Mouse (Mus musculus): ENCODE measurements around the gene Tra2a. TPM values are rescaled to one million over a fixed set of nuclear protein-coding genes. Genes with fewer than 3 reads are reported as not detected.

The Tra2a gene
- polyA plus RNA-seq, 1 experiment from 2014 or later = 154 TPM

GRCm38 (mm10) chr6:49208297-49208930 lies 55.4 kb downstream of the Tra2a start:
- H3K4me2 ChIP-seq (ENCODE audit: low read length) = no peak overlapping the region
- H3K9me3 ChIP-seq (ENCODE audit: control insufficient read depth, low read length) = no peaks in the 10 kb centered on the region
- peaks cover 39% of the 10 kb centered on the region for H3K4me1 ChIP-seq (replicated peaks; ENCODE audit: control insufficient read depth, insufficient read depth, low read length)
- no peak overlapping the region for H3K4me3 ChIP-seq (replicated peaks; ENCODE audit: low read length)
- 0 out of 2 replicates have a peak, but pooled peaks cover 7% of the 10 kb centered on the region for H3K36me3 ChIP-seq (ENCODE audit: control insufficient read depth, insufficient read depth)
- no peaks in the 10 kb centered on the region for H3K27me3 ChIP-seq (replicated peaks; ENCODE audit: control insufficient read depth, insufficient read depth, low read length)
- ATAC-seq = no peak
- H3K27ac ChIP-seq (ENCODE audit: low read length) = no peak overlapping the region
- H3K9ac ChIP-seq (replicated peaks; ENCODE audit: low read depth, low read length) = no peak overlapping the region
- WGBS = 70% methylated on average over 8 of the region's 8 CpGs

- Histone ChIP-seq H3K4me1 (replicated peaks; ENCODE audit: control insufficient read depth, insufficient read depth, low read length) (peaks cover 21% of the 10 kb centered on the region), H3K4me3 (replicated peaks; ENCODE audit: low read length) (no peak overlapping the region), H3K36me3 (ENCODE audit: control insufficient read depth, insufficient read depth) (0 out of 2 replicates have a peak, but pooled peaks cover 7% of the 10 kb centered on the region), H3K27me3 (replicated peaks; ENCODE audit: control insufficient read depth, insufficient read depth, low read length) (no peaks in the 10 kb centered on the region), H3K4me2 (ENCODE audit: low read length) (no peak overlapping the region), H3K27ac (ENCODE audit: low read length) (no peak overlapping the region), H3K9ac (replicated peaks; ENCODE audit: low read depth, low read length) (no peak overlapping the region), H3K9me3 (ENCODE audit: control insufficient read depth, low read length) (no peaks in the 10 kb centered on the region)
- 54% methylated on average over 1 of the region's 1 CpGs for WGBS
- no peak for ATAC-seq
These were observed 57.4 kb downstream of the Tra2a start for GRCm38 (mm10) chr6:49206416-49206815.

GRCm38 (mm10) chr6:49195188-49195587 lies 68.6 kb downstream of the Tra2a start:
- Histone ChIP-seq H3K36me3 (ENCODE audit: control insufficient read depth, insufficient read depth) (0 out of 2 replicates have a peak, but pooled peaks cover 2% of the 10 kb centered on the region), H3K27me3 (replicated peaks; ENCODE audit: control insufficient read depth, insufficient read depth, low read length) (no peaks in the 10 kb centered on the region), H3K27ac (ENCODE audit: low read length) (no peak overlapping the region), H3K4me1 (replicated peaks; ENCODE audit: control insufficient read depth, insufficient read depth, low read length) (peaks cover 2% of the 10 kb centered on the region; the same call in 1 of the 2 replicates), H3K4me3 (replicated peaks; ENCODE audit: low read length) (no peak overlapping the region), H3K9me3 (ENCODE audit: control insufficient read depth, low read length) (no peaks in the 10 kb centered on the region), H3K9ac (replicated peaks; ENCODE audit: low read depth, low read length) (no peak overlapping the region), H3K4me2 (ENCODE audit: low read length) (no peak overlapping the region)
- ATAC-seq = no peak
- WGBS = 80% methylated on average over 10 of the region's 10 CpGs

- no peak overlapping the region for H3K9ac ChIP-seq (replicated peaks; ENCODE audit: low read depth, low read length)
- 0 out of 2 replicates have a peak, but pooled peaks cover 2% of the 10 kb centered on the region for H3K36me3 ChIP-seq (ENCODE audit: control insufficient read depth, insufficient read depth)
- no peaks in the 10 kb centered on the region for H3K27me3 ChIP-seq (replicated peaks; ENCODE audit: control insufficient read depth, insufficient read depth, low read length)
- H3K4me1 ChIP-seq (replicated peaks; ENCODE audit: control insufficient read depth, insufficient read depth, low read length) = peaks cover 2% of the 10 kb centered on the region; the same call in 1 of the 2 replicates
- no peak overlapping the region for H3K4me3 ChIP-seq (replicated peaks; ENCODE audit: low read length)
- ATAC-seq = no peak
- H3K27ac ChIP-seq (ENCODE audit: low read length) = no peak overlapping the region
- WGBS = 95% methylated on average over 4 of the region's 4 CpGs
- no peak overlapping the region for H3K4me2 ChIP-seq (ENCODE audit: low read length)
- H3K9me3 ChIP-seq (ENCODE audit: control insufficient read depth, low read length) = no peaks in the 10 kb centered on the region
These were observed 69.3 kb downstream of the Tra2a start for GRCm38 (mm10) chr6:49194536-49194935.

Other genes starting within 250 kb of the Tra2a start
- 0.39 and 0.61 TPM in 2 replicates for gene Gpnmb, start 227.5 kb downstream of the Tra2a start, polyA plus RNA-seq (2015; fragmentation: Nextera tagmentation; extraction: Ambion mirVana)
- gene Malsu1, start 190.2 kb downstream of the Tra2a start, polyA plus RNA-seq (2015; fragmentation: Nextera tagmentation; extraction: Ambion mirVana) = 59.1 and 61.8 TPM in 2 replicates
- 34.1 and 39.0 TPM in 2 replicates for gene Igf2bp3, start 49.1 kb downstream of the Tra2a start, polyA plus RNA-seq (2015; fragmentation: Nextera tagmentation; extraction: Ambion mirVana)
- 10.3 and 12.4 TPM in 2 replicates for gene Ccdc126, start 55.2 kb upstream of the Tra2a start, polyA plus RNA-seq (2015; fragmentation: Nextera tagmentation; extraction: Ambion mirVana)
- 4.7 and 5.6 TPM in 2 replicates for gene Fam221a, start 103.7 kb upstream of the Tra2a start, polyA plus RNA-seq (2015; fragmentation: Nextera tagmentation; extraction: Ambion mirVana)
- gene Stk31, start 131.6 kb upstream of the Tra2a start, polyA plus RNA-seq (2015; fragmentation: Nextera tagmentation; extraction: Ambion mirVana) = not detected in 2 replicates